Mouse (Mus musculus) MEL (cell line): ENCODE results near the gene Chrm4.

Experiments used
- CTCF ChIP-seq, 3 experiments: IDR thresholded peaks in 2 of 3; conservative IDR thresholded peaks in 1 of 3; 2 replicates each; pipeline ENCODE4 v1.5.1; 2011 to 2012; ENCODE audit warnings: low read length in 3 of 3, low read depth in 2 of 3, mild to moderate bottlenecking in 2 of 3, improper control_type of control experiment in 1 of 3, inconsistent platforms in 1 of 3, mixed read lengths in 1 of 3, moderate library complexity in 1 of 3; ENCODE audit not compliant: control insufficient read depth in 1 of 3, insufficient read depth in 1 of 3, poor library complexity in 1 of 3, severe bottlenecking in 1 of 3
- NRF1 ChIP-seq: IDR thresholded peaks from 2 replicates; pipeline ENCODE4 v1.6.1; 2014; ENCODE audit warnings: low read depth, mild to moderate bottlenecking, inconsistent platforms, low read length, improper control_type of control experiment, moderate library complexity; ENCODE audit not compliant: poor library complexity, insufficient read depth, severe bottlenecking
- POLR2AphosphoS2 ChIP-seq: IDR thresholded peaks from 2 replicates; pipeline ENCODE4 v1.6.1; 2011; ENCODE audit warnings: low read length, improper control_type of control experiment
- POLR2AphosphoS5 ChIP-seq: IDR thresholded peaks from 2 replicates; pipeline ENCODE4 v1.6.1; 2012; ENCODE audit warnings: low read depth, borderline replicate concordance, mild to moderate bottlenecking, inconsistent platforms, low read length, moderate library complexity, mixed read lengths

- TF ChIP-seq CTCF (IDR thresholded peaks at IDR 0.05 in 2 of 3, conservative IDR thresholded peaks at IDR 0.05 in 1 of 3; ENCODE audit: control insufficient read depth in 1 of 3, insufficient read depth in 1 of 3, low read depth in 2 of 3, low read length in 3 of 3, poor library complexity in 1 of 3, severe bottlenecking in 1 of 3) (no peak), POLR2AphosphoS2 (no peak), POLR2AphosphoS5 (no peak), NRF1 (no peak)
Measured at GRCm38 (mm10) chr2:91928534-91929350, 1.7 kb downstream of the Chrm4 start.
